Mouse (Mus musculus): ENCODE measurements around the gene Sept10. TPM values are rescaled to one million over a fixed set of nuclear protein-coding genes. Genes with fewer than 3 reads are reported as not detected.
A peak's percentile ranks its signal among the peaks of the same experiment; 100 is the strongest.
"Not testable (repeated sequence)": the region's sequence is repeated elsewhere in the genome, so short reads cannot be mapped to it uniquely, and the experiment has no call there.

Gene Sept10
- polyA plus RNA-seq, 1 experiment from 2014 or later: 43.1 TPM

- no peak for DNase-seq (ENCODE audit: low spot score)
- Histone ChIP-seq H3K36me3 (ENCODE audit: control insufficient read depth, insufficient read depth, low read length) (no peaks in the 10 kb centered on the region), H3K9me3 (ENCODE audit: control insufficient read depth, low read length) (no peaks in the 10 kb centered on the region), H3K27me3 (replicated peaks; ENCODE audit: control insufficient read depth, insufficient read depth, low read length) (no peaks in the 10 kb centered on the region), H3K4me2 (ENCODE audit: low read length) (no peak overlapping the region), H3K9ac (ENCODE audit: low read length) (no peak overlapping the region), H3K4me3 (ENCODE audit: low read depth, low read length) (no peak overlapping the region), H3K27ac (ENCODE audit: low read depth) (no peak overlapping the region), H3K4me1 (replicated peaks; ENCODE audit: control insufficient read depth, insufficient read depth, low read length) (no peaks in the 10 kb centered on the region)
- WGBS: 52% methylated on average over 15 of the region's 15 CpGs
- ATAC-seq (replicated peaks; ENCODE audit: low FRiP score, low TSS enrichment, low read depth): no peak
Observed at GRCm38 (mm10) chr10:59114535-59115291, 106.9 kb downstream of the Sept10 start.

GRCm38 (mm10) chr10:59113386-59113785 is 108.3 kb downstream of the Sept10 start:
- Histone ChIP-seq H3K27ac (ENCODE audit: low read depth) (no peak overlapping the region), H3K4me3 (ENCODE audit: low read depth, low read length) (no peak overlapping the region), H3K9ac (ENCODE audit: low read length) (no peak overlapping the region), H3K9me3 (ENCODE audit: control insufficient read depth, low read length) (no peaks in the 10 kb centered on the region), H3K27me3 (replicated peaks; ENCODE audit: control insufficient read depth, insufficient read depth, low read length) (no peaks in the 10 kb centered on the region), H3K4me2 (ENCODE audit: low read length) (no peak overlapping the region), H3K4me1 (replicated peaks; ENCODE audit: control insufficient read depth, insufficient read depth, low read length) (no peaks in the 10 kb centered on the region), H3K36me3 (ENCODE audit: control insufficient read depth, insufficient read depth, low read length) (no peaks in the 10 kb centered on the region)
- 86% methylated on average over 9 of the region's 9 CpGs for WGBS
- DNase-seq (ENCODE audit: low spot score): no peak
- no peak for ATAC-seq (replicated peaks; ENCODE audit: low FRiP score, low TSS enrichment, low read depth)

DNA sequence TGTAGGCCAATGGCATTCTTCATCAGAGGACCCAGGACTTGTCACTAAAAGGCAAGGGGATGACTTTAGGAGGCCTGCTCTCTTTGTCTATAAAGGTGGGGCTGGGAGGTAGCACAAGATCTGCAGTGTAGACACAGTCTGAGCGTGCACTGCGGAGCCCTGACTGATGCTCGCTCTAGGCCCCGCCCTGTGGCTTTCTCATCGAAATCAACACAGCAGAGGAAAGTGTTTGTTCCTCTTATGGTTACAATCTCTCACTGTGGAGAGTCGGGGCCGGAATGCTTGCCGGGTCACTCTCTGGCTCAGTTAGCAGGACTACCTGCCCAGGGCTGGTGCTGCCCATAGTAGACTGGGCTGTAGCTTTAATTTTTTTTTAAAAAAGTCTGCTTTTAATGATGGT is 108.9 kb downstream of the Sept10 start:
- Histone ChIP-seq H3K4me3 (ENCODE audit: low read depth, low read length) (no peak overlapping the region), H3K27ac (ENCODE audit: low read depth) (no peak overlapping the region), H3K4me2 (ENCODE audit: low read length) (no peak overlapping the region), H3K9ac (ENCODE audit: low read length) (no peak overlapping the region), H3K9me3 (ENCODE audit: control insufficient read depth, low read length) (no peaks in the 10 kb centered on the region), H3K27me3 (replicated peaks; ENCODE audit: control insufficient read depth, insufficient read depth, low read length) (no peaks in the 10 kb centered on the region), H3K36me3 (ENCODE audit: control insufficient read depth, insufficient read depth, low read length) (no peaks in the 10 kb centered on the region), H3K4me1 (replicated peaks; ENCODE audit: control insufficient read depth, insufficient read depth, low read length) (no peaks in the 10 kb centered on the region)
- 88% methylated on average over 8 of the region's 8 CpGs for WGBS
- DNase-seq (ENCODE audit: low spot score) (no peak), ATAC-seq (replicated peaks; ENCODE audit: low FRiP score, low TSS enrichment, low read depth) (no peak)

DNA sequence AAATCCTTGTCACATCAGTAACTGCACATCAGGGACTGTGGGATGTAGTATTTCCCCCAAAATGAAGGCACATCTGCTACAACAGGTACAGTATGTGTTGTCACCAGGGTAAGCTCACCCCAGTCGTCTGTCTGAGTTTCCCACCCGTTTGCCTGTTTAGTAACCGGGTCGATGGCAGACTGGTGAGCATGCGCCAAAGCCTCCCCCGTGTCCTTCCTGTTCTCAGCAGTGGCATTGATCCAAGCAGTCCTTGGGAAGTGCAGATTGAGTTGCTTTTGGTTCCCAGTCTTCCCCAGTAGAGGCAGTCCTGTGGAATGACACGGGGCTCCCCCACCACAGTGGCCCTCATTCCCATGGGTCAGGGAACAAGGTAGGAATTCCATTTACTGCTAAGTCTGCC is 111.3 kb downstream of the Sept10 start:
- Histone ChIP-seq H3K36me3 (ENCODE audit: control insufficient read depth, insufficient read depth, low read length) (no peaks in the 10 kb centered on the region), H3K27me3 (replicated peaks; ENCODE audit: control insufficient read depth, insufficient read depth, low read length) (no peaks in the 10 kb centered on the region), H3K4me3 (ENCODE audit: low read depth, low read length) (no peak overlapping the region), H3K4me2 (ENCODE audit: low read length) (no peak overlapping the region), H3K9ac (ENCODE audit: low read length) (no peak overlapping the region), H3K4me1 (replicated peaks; ENCODE audit: control insufficient read depth, insufficient read depth, low read length) (no peaks in the 10 kb centered on the region), H3K27ac (ENCODE audit: low read depth) (no peak overlapping the region), H3K9me3 (ENCODE audit: control insufficient read depth, low read length) (no peaks in the 10 kb centered on the region)
- no peak for ATAC-seq (replicated peaks; ENCODE audit: low FRiP score, low TSS enrichment, low read depth)
- no peak for DNase-seq (ENCODE audit: low spot score)
- 94% methylated on average over 7 of the region's 7 CpGs for WGBS

- Histone ChIP-seq H3K9me3 (ENCODE audit: control insufficient read depth, low read length) (no peaks in the 10 kb centered on the region), H3K27me3 (replicated peaks; ENCODE audit: control insufficient read depth, insufficient read depth, low read length) (0 out of 2 replicates have a peak, but pooled peaks cover 3% of the 10 kb centered on the region), H3K36me3 (ENCODE audit: control insufficient read depth, insufficient read depth, low read length) (no peaks in the 10 kb centered on the region), H3K27ac (ENCODE audit: low read depth) (no peak overlapping the region), H3K9ac (ENCODE audit: low read length) (no peak overlapping the region), H3K4me1 (replicated peaks; ENCODE audit: control insufficient read depth, insufficient read depth, low read length) (no peaks in the 10 kb centered on the region), H3K4me3 (ENCODE audit: low read depth, low read length) (no peak overlapping the region), H3K4me2 (ENCODE audit: low read length) (no peak overlapping the region)
- DNase-seq (ENCODE audit: low spot score) (peak; percentile 90), ATAC-seq (replicated peaks; ENCODE audit: low FRiP score, low TSS enrichment, low read depth) (0 out of 2 replicates have a peak, but pooled peaks have one; percentile 58)
- 25% methylated on average over 2 of the region's 2 CpGs for WGBS
Observed at GRCm38 (mm10) chr10:59109015-59109414, 112.6 kb downstream of the Sept10 start.

GRCm38 (mm10) chr10:59106644-59107043 is 115.0 kb downstream of the Sept10 start:
- Histone ChIP-seq H3K4me1 (replicated peaks; ENCODE audit: control insufficient read depth, insufficient read depth, low read length) (no peaks in the 10 kb centered on the region), H3K27me3 (replicated peaks; ENCODE audit: control insufficient read depth, insufficient read depth, low read length) (0 out of 2 replicates have a peak, but pooled peaks cover 3% of the 10 kb centered on the region), H3K4me3 (ENCODE audit: low read depth, low read length) (no peak overlapping the region), H3K9me3 (ENCODE audit: control insufficient read depth, low read length) (no peaks in the 10 kb centered on the region), H3K4me2 (ENCODE audit: low read length) (no peak overlapping the region), H3K27ac (ENCODE audit: low read depth) (no peak overlapping the region), H3K36me3 (ENCODE audit: control insufficient read depth, insufficient read depth, low read length) (no peaks in the 10 kb centered on the region), H3K9ac (ENCODE audit: low read length) (no peak overlapping the region)
- ATAC-seq (replicated peaks; ENCODE audit: low FRiP score, low TSS enrichment, low read depth) (no peak), DNase-seq (ENCODE audit: low spot score) (no peak)
- 82% methylated on average over 3 of the region's 3 CpGs for WGBS

DNA sequence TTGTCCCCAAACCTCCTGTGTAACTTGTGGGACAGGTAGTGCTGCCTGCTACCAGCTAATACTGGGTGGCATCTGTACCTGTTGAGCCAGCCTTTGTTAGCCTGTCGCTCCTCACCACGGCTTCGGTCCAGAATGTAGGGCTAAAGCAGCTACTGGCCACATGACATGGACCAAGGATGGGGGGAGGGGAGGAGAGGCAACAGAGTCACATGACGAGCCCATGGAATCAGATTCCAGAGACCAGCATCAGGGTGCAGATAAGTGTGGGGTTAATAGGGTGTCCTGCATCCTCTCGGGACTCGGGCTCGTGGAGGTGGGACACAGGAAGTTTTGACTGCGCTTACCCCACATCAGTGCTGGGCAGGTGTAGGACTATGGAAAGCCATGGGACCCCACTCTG is 115.8 kb downstream of the Sept10 start:
- H3K36me3 ChIP-seq (ENCODE audit: control insufficient read depth, insufficient read depth, low read length): no peaks in the 10 kb centered on the region
- ATAC-seq (replicated peaks; ENCODE audit: low FRiP score, low TSS enrichment, low read depth): no peak

DNA sequence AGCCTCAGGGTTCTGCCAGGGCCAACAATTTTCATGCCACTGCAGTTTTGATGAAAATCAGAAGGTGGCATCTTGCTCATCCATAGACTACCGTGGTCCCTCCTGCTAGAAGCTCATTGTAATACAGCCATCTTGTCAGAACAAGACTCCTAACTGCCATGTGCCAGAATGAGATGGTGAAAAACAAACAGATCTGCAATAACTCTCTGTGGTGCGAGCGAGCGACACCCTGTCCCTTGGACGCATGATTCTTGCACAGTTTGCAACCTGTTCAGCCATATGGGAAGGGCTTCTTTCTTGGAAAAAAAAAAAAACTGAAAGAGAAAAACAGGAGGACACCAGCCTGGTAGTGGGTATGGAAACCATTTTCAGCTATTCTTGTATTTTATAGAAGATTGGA is 117.0 kb downstream of the Sept10 start:
- H3K4me3 ChIP-seq (ENCODE audit: low read depth, low read length): no peak overlapping the region
- no peak overlapping the region for H3K27ac ChIP-seq (ENCODE audit: low read depth)
- H3K36me3 ChIP-seq (ENCODE audit: control insufficient read depth, insufficient read depth, low read length): no peaks in the 10 kb centered on the region
- no peak overlapping the region for H3K9ac ChIP-seq (ENCODE audit: low read length)
- H3K9me3 ChIP-seq (ENCODE audit: control insufficient read depth, low read length): no peaks in the 10 kb centered on the region
- WGBS: 88% methylated on average over 5 of the region's 5 CpGs
- H3K27me3 ChIP-seq (replicated peaks; ENCODE audit: control insufficient read depth, insufficient read depth, low read length): 0 out of 2 replicates have a peak, but pooled peaks cover 3% of the 10 kb centered on the region
- DNase-seq (ENCODE audit: low spot score) (no peak), ATAC-seq (replicated peaks; ENCODE audit: low FRiP score, low TSS enrichment, low read depth) (no peak)
- no peak overlapping the region for H3K4me2 ChIP-seq (ENCODE audit: low read length)
- no peaks in the 10 kb centered on the region for H3K4me1 ChIP-seq (replicated peaks; ENCODE audit: control insufficient read depth, insufficient read depth, low read length)

More for the DNA sequence above, 115.8 kb downstream of the Sept10 start:
- DNase-seq (ENCODE audit: low spot score): no peak
- Histone ChIP-seq H3K9ac (ENCODE audit: low read length) (no peak overlapping the region), H3K4me1 (replicated peaks; ENCODE audit: control insufficient read depth, insufficient read depth, low read length) (no peaks in the 10 kb centered on the region), H3K27me3 (replicated peaks; ENCODE audit: control insufficient read depth, insufficient read depth, low read length) (0 out of 2 replicates have a peak, but pooled peaks cover 3% of the 10 kb centered on the region), H3K4me3 (ENCODE audit: low read depth, low read length) (no peak overlapping the region), H3K4me2 (ENCODE audit: low read length) (no peak overlapping the region), H3K9me3 (ENCODE audit: control insufficient read depth, low read length) (no peaks in the 10 kb centered on the region), H3K27ac (ENCODE audit: low read depth) (no peak overlapping the region)
- 69% methylated on average over 8 of the region's 8 CpGs for WGBS

DNA sequence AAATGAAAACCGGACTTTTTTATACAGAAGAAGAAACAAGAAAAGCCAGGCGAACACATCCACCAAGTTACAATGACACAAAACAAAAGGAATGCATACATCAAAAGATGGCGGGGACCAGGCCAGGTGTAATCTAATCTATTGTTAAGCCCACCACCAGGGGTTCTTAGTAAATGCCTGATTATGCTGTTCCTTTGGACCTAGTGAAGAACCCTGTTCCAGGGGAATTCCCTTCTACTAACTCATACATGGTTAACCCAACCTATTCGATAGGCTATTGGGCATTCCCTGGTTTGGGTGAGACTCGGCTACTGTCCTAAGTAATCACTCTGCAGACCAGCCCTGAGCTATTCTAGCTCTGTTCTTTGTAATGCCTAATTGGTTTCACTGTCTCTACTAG is 118.6 kb downstream of the Sept10 start:
- H3K9me3 ChIP-seq (ENCODE audit: control insufficient read depth, low read length); ATAC-seq (replicated peaks; ENCODE audit: low FRiP score, low TSS enrichment, low read depth); H3K27me3 ChIP-seq (replicated peaks; ENCODE audit: control insufficient read depth, insufficient read depth, low read length); H3K4me2 ChIP-seq (ENCODE audit: low read length); H3K36me3 ChIP-seq (ENCODE audit: control insufficient read depth, insufficient read depth, low read length); DNase-seq (ENCODE audit: low spot score); H3K4me3 ChIP-seq (ENCODE audit: low read depth, low read length); H3K4me1 ChIP-seq (replicated peaks; ENCODE audit: control insufficient read depth, insufficient read depth, low read length); H3K9ac ChIP-seq (ENCODE audit: low read length); H3K27ac ChIP-seq (ENCODE audit: low read depth): not testable (repeated sequence)
- WGBS: 92% methylated on average over 5 of the region's 5 CpGs
